Mouse (Mus musculus): ENCODE data around the gene Srcin1. TPM values are rescaled to one million over a fixed set of nuclear protein-coding genes. Genes with fewer than 3 reads are reported as not detected.

Gene Srcin1
- total RNA-seq, 1 experiment from 2014 or later = 9.9 TPM

GRCm38 (mm10) chr11:97556569-97557408 lies 19.2 kb downstream of the Srcin1 start:
- peak; percentile 82 for DNase-seq

DNA sequence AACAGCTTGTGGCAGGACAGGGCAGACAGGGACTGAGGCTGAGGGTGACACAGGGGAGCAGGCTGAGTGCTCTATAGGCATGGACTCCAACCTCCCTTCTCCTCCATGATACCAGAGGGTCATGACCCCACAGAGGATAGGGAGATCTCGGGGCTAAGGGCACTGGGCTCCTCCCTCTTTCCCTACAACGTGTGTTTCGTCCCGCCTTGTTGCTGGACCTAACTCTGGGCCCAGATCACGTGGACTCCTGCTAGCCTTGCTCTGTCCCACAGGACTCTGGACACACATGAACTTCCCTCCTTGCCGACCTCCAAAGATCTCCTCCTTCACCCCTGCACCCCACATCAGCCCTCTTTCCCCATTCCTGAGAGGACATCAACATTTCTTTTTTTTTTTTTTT lies 20.8 kb downstream of the Srcin1 start:
- DNase-seq = no peak

DNA sequence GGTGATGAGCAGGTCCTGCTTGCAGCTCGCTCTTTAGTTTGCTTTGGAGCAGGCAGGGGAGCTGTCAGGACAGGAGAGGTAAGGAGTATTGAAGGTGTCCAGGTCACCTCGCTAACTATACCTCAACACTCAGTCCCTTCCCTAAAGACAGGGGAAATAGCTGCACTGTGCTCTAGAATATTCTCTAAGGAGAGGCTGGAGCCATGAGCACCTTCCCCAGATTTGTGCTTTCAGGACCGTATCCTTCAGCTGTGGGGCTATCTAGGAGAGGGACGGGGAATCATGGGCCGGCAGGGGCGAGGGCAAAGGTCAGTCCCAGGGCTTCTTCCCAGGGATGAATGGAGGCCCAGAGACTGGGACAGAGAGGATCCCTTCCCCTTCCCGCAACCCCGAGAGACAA lies 23.8 kb downstream of the Srcin1 start:
- no peak for DNase-seq

- no peak for DNase-seq
Observed at GRCm38 (mm10) chr11:97548757-97549156, 27.2 kb downstream of the Srcin1 start.

DNA sequence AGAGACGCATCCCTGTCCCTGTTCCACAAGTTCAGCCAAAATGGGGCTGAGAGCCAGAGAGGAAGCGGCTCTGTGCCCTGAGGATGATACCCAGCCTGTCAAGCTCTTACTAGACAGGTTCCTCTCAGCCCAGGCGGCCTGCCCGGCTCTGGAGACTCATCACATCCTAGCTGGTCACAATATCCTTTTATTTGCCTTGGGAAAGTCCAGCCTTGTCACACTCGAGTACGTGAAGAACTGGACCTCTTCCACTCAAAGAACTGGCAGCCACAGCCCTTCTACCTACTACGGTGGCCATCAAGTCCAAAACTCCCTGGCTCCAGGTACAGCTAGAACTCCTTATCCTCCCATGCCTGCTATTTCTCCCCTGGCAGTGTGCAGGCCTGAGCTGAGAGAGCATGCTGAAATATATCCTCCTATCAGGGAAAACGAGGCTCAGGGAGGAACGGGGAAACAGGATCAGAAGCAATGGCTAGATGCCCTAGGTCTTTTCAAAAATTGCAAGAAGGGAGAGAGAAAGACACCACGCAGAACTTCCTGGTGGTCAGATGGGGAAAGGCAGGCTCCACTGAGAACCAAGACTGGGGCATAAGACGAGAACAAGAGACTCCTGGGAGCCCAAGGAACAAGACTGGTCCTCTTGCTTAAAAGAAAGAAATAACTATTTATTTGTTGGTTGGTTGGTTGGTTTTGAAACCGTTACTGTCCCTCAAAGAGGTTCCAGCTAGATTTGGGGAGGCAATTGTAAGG lies 27.9 kb downstream of the Srcin1 start:
- DNase-seq = no peak

- DNase-seq = no peak
Observed at GRCm38 (mm10) chr11:97546804-97547411, 29.1 kb downstream of the Srcin1 start.

DNA sequence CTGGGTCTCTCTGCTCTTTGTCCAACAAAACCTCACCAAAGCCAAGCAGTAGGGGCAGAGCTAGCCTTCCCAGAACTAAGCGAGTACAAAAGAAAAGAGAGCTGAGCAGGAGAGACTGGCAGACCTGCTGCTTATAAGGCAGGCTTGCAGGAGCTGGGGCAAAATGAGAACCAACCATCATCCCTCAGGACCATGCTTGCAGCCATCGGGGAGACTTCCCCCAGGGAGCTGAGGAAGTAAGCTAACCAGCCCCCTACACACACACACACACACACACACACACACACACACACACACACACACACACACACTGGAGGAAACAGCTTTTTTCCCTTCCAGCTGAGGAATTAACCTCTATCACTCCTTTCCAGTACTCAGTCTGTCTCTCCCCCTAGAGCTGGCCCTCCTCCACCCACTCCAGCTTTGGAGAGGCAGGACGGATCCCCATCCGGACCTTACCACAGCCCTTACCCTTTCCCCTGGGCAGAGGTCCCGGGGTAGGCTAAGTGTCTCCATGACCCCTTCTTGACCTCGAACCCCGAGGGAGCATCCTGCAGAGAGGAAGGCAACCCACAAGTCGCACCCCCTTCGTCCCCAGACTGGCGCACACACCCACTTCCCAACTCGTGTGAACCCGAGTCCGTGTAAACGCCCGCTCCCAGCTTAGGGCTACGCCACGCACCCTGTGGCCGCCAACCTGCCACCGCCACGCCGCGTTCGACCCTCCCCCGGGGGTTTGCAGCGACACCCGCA lies 30.0 kb downstream of the Srcin1 start:
- no peak for DNase-seq

GRCm38 (mm10) chr11:97543883-97544282 lies 32.1 kb downstream of the Srcin1 start:
- DNase-seq = no peak

GRCm38 (mm10) chr11:97543181-97543733 lies 32.7 kb downstream of the Srcin1 start:
- DNase-seq = peak; percentile 61

DNA sequence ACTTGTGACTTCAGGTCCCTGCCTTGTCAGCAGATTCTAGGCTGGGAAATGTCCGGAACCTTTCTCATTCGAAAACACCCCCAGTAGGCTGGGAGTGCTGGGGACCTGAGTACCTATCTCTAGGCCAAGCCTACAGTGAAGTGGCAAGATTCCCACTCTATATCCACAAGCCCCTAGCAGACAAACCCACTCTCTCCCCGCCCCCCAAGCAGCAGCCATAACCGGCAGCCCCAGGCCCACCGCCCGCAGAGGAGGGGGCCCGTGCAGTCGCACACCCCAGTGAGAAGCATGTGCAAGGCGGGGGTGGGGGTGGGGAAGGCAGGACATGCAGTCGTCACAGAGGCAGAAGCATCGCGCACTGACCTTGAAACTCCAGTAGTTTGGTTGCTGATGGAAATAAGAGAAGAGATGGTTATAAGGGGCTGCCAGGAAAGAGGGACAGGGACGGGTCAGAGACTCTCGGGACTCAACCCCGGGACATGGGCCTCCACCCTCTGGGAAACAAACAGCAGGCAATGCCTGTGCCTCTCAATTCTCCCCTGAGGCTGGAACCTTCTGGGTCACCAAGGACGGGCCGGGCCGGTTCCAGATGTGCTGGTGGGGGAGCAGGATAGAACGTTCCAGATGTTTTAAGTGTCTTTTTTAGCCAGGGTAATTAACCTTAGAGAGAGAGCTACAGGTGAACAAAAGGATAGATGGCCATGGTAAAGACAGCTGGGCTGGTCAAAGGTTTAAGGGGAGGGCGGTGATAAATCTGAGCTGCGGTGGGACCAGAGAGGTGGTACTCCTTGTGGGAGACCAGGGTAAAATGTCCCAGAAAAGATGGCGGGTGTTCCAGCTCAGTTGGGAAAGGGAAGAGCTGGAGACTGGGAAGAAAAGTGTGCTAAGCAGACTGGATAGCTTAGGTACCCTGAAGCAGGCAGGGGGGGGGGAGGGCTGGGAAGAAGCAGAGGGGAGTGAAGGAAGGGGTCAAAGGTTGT lies 33.5 kb downstream of the Srcin1 start:
- DNase-seq = no peak

GRCm38 (mm10) chr11:97540604-97541003 lies 35.4 kb downstream of the Srcin1 start:
- no peak for DNase-seq

- DNase-seq = no peak
Observed at GRCm38 (mm10) chr11:97540136-97540535, 35.9 kb downstream of the Srcin1 start.

- no peak for DNase-seq
Observed at GRCm38 (mm10) chr11:97539622-97540021, 36.4 kb downstream of the Srcin1 start.

DNA sequence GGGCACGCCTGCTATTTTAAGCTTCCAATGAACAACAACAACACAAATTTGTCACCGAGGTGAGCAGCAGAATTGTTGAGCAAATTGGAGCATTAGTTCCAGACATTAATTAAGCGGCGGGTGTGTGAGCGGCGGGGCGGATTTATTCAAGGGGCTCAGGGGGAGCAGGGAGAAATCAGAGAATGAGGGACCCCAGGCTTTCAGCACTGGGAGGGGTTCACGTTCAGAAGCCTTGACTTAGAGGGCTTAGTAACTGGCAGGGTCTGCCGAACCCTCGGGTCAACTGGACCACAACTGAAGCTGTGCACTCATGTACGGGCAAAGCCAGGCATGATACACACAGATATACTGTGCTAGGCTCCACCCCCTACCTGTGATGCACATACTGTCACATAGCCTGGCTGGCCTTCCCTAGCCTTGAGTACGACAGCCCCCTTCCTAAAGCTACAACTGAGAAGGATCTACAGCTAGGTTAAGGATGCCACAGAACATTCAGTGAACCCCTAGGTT lies 38.4 kb downstream of the Srcin1 start:
- no peak for DNase-seq

- no peak for DNase-seq
Observed at GRCm38 (mm10) chr11:97536835-97537579, 39.0 kb downstream of the Srcin1 start.

DNA sequence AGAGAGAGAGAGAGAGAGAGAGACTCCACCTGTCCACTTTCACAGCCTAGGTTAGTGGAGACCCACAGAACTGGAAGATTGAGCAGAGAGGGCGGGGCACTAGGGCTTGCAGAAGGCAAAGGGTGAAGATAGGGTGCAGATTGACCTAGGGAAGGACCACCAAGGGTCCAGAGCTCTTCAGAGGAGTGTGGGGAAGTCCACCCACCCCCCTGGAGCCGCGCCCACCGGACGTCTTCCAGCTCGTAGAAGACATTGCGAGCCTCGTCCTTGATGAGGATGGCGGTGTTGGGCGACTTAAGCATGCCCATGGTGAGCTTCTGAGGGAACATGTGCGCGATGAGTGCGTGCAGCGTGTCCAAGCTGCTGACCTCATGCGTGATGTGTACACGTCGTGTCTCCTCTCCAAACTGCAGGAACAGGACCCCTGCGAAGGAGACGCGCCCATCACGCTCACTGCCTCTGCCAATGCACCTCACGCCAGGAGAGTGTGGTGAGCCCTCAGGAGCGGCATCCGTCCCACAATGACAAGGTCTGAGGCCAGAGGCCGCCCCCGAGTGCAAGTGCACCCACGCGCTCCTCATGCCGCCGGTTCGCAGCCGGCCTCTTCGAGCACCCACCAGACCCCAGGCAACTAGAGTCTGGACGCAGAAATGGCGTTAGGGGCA lies 39.8 kb downstream of the Srcin1 start:
- DNase-seq = no peak

DNA sequence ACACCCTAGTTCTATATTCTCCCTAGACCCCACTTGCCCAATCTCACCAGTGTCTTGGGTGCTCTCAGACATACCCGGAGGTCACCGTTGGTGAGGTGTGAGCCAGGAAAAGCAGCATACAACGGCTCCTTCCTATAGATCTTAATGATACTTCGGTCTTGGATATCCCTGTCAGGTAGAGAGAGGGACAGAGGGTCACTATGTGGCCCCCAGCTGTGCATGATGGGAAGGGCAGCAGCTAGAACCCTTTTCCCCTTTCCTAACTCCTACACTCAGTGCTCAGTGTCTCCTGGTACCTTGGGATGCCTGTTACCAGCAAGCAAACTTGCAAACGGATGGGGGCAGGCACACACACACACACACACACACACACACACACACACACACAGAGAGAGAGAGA lies 40.3 kb downstream of the Srcin1 start:
- DNase-seq = no peak

DNA sequence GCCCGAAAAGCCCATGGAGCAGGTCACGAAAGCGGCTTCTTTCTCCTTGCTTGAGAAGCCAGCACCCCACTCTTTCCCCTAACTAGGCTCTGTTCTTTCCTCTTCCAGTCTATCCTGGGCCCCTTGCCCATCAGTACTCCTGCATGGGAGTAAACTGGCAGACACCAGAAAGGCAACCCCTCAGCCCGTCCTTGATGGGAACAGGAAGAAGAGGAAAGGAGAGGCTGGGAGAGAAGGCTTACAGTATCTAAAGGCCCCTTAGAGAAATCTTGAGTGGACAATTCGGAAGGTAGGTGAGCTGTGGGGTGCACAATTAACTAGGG lies 40.7 kb downstream of the Srcin1 start:
- no peak for DNase-seq
